Mouse (Mus musculus): ENCODE data around the gene Gdf5.

DNA sequence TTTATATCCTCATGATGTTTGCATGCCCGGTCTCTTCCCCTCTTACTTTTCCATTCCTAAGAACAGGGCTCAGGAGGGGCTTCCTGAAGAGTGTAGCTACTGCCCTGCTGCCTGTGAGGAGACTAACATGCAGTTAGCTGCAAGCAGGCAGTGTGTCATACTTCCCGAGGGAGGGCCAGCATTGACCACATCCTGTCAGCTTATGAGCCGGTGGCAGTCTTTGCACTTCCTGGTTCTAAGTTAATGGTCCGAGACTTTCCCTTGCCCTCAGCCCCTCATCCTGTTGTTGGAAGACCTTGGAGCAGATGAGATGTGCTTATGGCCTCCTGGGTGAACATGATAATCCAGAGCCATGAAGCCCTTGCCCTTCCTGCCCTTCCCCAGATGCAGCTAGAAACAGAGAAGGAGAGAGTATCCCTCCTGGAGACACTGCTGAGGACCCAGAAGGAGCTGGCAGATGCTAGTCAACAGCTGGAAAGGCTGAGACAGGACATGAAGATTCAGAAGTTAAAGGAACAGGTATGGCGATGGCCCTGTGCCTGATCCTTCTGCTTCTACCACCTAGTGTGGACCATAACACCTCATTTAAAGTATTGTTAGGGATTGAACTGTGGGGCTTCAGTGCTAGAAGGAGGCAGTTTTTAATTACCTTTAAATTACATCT, 34.3 kb upstream of the Gdf5 start:
- TF ChIP-seq CTCF (IDR thresholded peaks at IDR 0.05; ENCODE audit: borderline replicate concordance, extremely low read depth, insufficient read depth, insufficient read length): no peak
- no peak for TF ChIP-seq POLR2A (IDR thresholded peaks at IDR 0.05; ENCODE audit: borderline replicate concordance, extremely low read depth, insufficient read depth, insufficient read length, poor library complexity, severe bottlenecking)
